Mouse (Mus musculus) liver, postnatal 0 days (tissue): ENCODE results near the gene Epha8. TPM values are rescaled to one million over a fixed set of nuclear protein-coding genes. Genes with fewer than 3 reads are reported as not detected.

ENCODE experiments used
- ATAC-seq: fragments of 200-750 bp; cut with Nextera tagmentation; 2 replicates; pipeline ENCODE4 v1.8.0; 2017; ENCODE audit warnings: mild to moderate bottlenecking, moderate library complexity
- DNase-seq: peaks from one replicate; pipeline ENCODE4 v3.0.0-alpha.2; 2016
- H3K27ac ChIP-seq: fragments of 300-500 bp; sonication (generic); 2 replicates; pipeline ENCODE4 v1.5.1; 2014; ENCODE audit warnings: antibody characterized with exemption, moderate library complexity, mild to moderate bottlenecking, low read depth
- H3K27me3 ChIP-seq: fragments of 300-500 bp; sonication (generic); 2 replicates; pipeline ENCODE4 v1.6.1; 2014; ENCODE audit warnings: low read length, control low read depth, mixed read lengths; ENCODE audit not compliant: insufficient read depth
- H3K36me3 ChIP-seq: fragments of 300-500 bp; sonication (generic); replicated peaks from 2 replicates; pipeline ENCODE4 v1.6.1; 2014; ENCODE audit warnings: mild to moderate bottlenecking, control low read depth, low read length, moderate library complexity, mixed read lengths; ENCODE audit not compliant: insufficient read depth
- H3K4me1 ChIP-seq: fragments of 300-500 bp; sonication (generic); 2 replicates; pipeline ENCODE4 v1.6.1; 2014; ENCODE audit warnings: antibody characterized with exemption, mild to moderate bottlenecking, control low read depth; ENCODE audit not compliant: insufficient read depth
- H3K4me2 ChIP-seq: fragments of 300-500 bp; sonication (generic); 2 replicates; pipeline ENCODE4 v1.6.1; 2014; ENCODE audit warnings: low read depth, mild to moderate bottlenecking, low read length, moderate library complexity, mixed read lengths
- H3K4me3 ChIP-seq: fragments of 300-500 bp; sonication (generic); 2 replicates; pipeline ENCODE4 v1.5.1; 2014; ENCODE audit warnings: low read depth, low read length
- H3K9ac ChIP-seq: fragments of 300-500 bp; sonication (generic); replicated peaks from 2 replicates; pipeline ENCODE4 v1.6.1; 2014; ENCODE audit warnings: mild to moderate bottlenecking, moderate library complexity
- H3K9me3 ChIP-seq: fragments of 300-500 bp; sonication (generic); 2 replicates; pipeline ENCODE4 v1.6.1; 2016; ENCODE audit warnings: mild to moderate bottlenecking, control low read depth, low read length, mixed read lengths
- CTCF ChIP-seq: sonication (generic); IDR thresholded peaks from 2 replicates; pipeline ENCODE4 v1.5.1; 2016; ENCODE audit warnings: antibody characterized with exemption, low read depth
- EP300 ChIP-seq: IDR thresholded peaks from 2 replicates; pipeline ENCODE4 v1.6.1; 2016; ENCODE audit warnings: antibody characterized with exemption, low read depth, mild to moderate bottlenecking
- WGBS: fragments of 180-500 bp; shearing (Covaris S2); extraction: QIAGEN DNeasy Blood & Tissue Kit; methylation state at CpG from one replicate; pipeline ENCODE4 v1.1.7; 2014; ENCODE audit not compliant: insufficient replicate concordance; 5-methylcytosine and 5-hydroxymethylcytosine counted together
- polyA plus RNA-seq: library from polyadenylated mRNA; unstranded; fragments of >200 nt; fragmentation: Nextera tagmentation; extraction: Ambion mirVana; gene quantifications from 2 replicates; pipeline ENCODE4 v1.2.1, GENCODE M21; 2015

Epha8 gene
- polyA plus RNA-seq, 1 experiment from 2014 or later, result 0.11 TPM

DNA sequence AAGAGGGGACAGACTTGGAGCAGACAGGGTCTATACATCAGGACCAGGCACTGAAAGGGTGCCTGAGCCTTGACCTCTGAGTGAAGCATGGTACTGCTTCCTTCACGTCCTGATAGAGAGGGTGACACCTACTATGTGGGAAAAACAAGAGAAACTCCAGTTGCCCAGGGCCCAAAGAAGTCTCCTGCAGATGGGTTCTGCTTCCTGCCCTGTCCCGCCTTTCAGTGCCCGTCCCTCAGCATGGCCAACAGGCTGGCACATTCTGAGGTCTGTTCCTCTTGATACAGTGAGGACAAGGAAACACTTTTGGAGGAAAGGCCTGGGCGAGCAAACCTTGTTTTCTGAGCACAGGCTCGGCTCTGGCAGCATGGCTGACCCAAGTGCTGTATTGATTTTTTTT is 68.9 kb downstream of the Epha8 start:
- 49% methylated on average over 5 of the region's 5 CpGs for WGBS
- no peaks in the 10 kb centered on the region for H3K36me3 ChIP-seq
- H3K4me1 ChIP-seq, result no peaks in the 10 kb centered on the region
- no peaks in the 10 kb centered on the region for H3K9me3 ChIP-seq
- H3K4me2 ChIP-seq, result no peak overlapping the region
- no peak for DNase-seq
- H3K27me3 ChIP-seq, result no peaks in the 10 kb centered on the region
- H3K27ac ChIP-seq, result no peak overlapping the region
- TF ChIP-seq EP300 (no peak), CTCF (no peak)
- no peak overlapping the region for H3K4me3 ChIP-seq
- no peak for ATAC-seq
- H3K9ac ChIP-seq, result no peak overlapping the region

- no peak within 1 kb of the TSS for H3K4me3 ChIP-seq
- TF ChIP-seq CTCF, result no peak
- peak; percentile 76 for ATAC-seq
Measured at GRCm38 (mm10) chr4:136886101-136886500, 70.5 kb downstream of the Epha8 start, which contains the start of gene C1qb. Gene C1qb (minus strand): TSS chr4:136886187.

More at GRCm38 (mm10) chr4:136886101-136886500, 70.5 kb downstream of the Epha8 start, which contains the start of gene C1qb:
- Histone ChIP-seq H3K9me3 (no peaks in the 10 kb centered on the region), H3K4me2 (0 out of 2 replicates have a peak within 1 kb of the TSS, but pooled peaks have one; percentile 13), H3K27me3 (no peaks in the 10 kb centered on the region), H3K27ac (peak within 1 kb of the TSS; percentile 39), H3K36me3 (no peaks in the 10 kb centered on the region), H3K4me1 (no peaks in the 10 kb centered on the region), H3K9ac (peak within 1 kb of the TSS; percentile 34; the same call in 1 of the 2 replicates)
- 39% methylated on average over 7 of the region's 7 CpGs for WGBS
- no peak for DNase-seq

Other genes with a start within 250 kb of the Epha8 start
- 0.08 and 0.12 TPM in 2 replicates for gene Ephb2, start 120.8 kb downstream of the Epha8 start, polyA plus RNA-seq
- gene C1qb, start 70.6 kb downstream of the Epha8 start, polyA plus RNA-seq, result 196 and 200 TPM in 2 replicates
- gene C1qc, start 63.8 kb downstream of the Epha8 start, polyA plus RNA-seq, result 122 and 136 TPM in 2 replicates
- gene C1qa, start 58.0 kb downstream of the Epha8 start, polyA plus RNA-seq, result 123 and 130 TPM in 2 replicates
- gene Zbtb40, start 92.0 kb upstream of the Epha8 start, polyA plus RNA-seq, result 0.52 and 0.56 TPM in 2 replicates